Mouse (Mus musculus) kidney, postnatal 0 days (tissue): ENCODE data around the gene Gm37240. TPM values are rescaled to one million over a fixed set of nuclear protein-coding genes. Genes with fewer than 3 reads are reported as not detected.
A peak's percentile ranks its signal among the peaks of the same experiment; 100 is the strongest.

ENCODE experiments used
- ATAC-seq: fragments of 200-750 bp; cut with Nextera tagmentation; replicated peaks from 2 replicates; pipeline ENCODE4 v1.8.0; 2017; ENCODE audit warnings: low read depth, moderate number of reproducible peaks, moderate TSS enrichment, moderate library complexity; ENCODE audit not compliant: low FRiP score
- DNase-seq: peaks from one replicate; pipeline ENCODE4 v3.0.0-alpha.2; 2016; ENCODE audit warnings: low spot score
- H3K27ac ChIP-seq: fragments of 300-500 bp; sonication (generic); 2 replicates; pipeline ENCODE4 v1.5.1; 2014; ENCODE audit warnings: mild to moderate bottlenecking
- H3K27me3 ChIP-seq: fragments of 300-500 bp; sonication (generic); 2 replicates; pipeline ENCODE4 v1.6.1; 2014; ENCODE audit warnings: low read length, mixed read lengths; ENCODE audit not compliant: insufficient read depth
- H3K36me3 ChIP-seq: fragments of 300-500 bp; sonication (generic); 2 replicates; pipeline ENCODE4 v1.6.1; 2014; ENCODE audit warnings: low read length, mixed read lengths; ENCODE audit not compliant: insufficient read depth
- H3K4me1 ChIP-seq: fragments of 300-500 bp; sonication (generic); replicated peaks from 2 replicates; pipeline ENCODE4 v1.6.1; 2014; ENCODE audit warnings: antibody characterized with exemption, low read length, mixed read lengths; ENCODE audit not compliant: insufficient read depth
- H3K4me2 ChIP-seq: fragments of 300-500 bp; sonication (generic); 2 replicates; pipeline ENCODE4 v1.6.1; 2014; ENCODE audit warnings: mild to moderate bottlenecking, low read length, moderate library complexity, mixed read lengths
- H3K4me3 ChIP-seq: fragments of 300-500 bp; sonication (generic); replicated peaks from 2 replicates; pipeline ENCODE4 v1.5.1; 2014; ENCODE audit warnings: low read depth, low read length
- H3K9ac ChIP-seq: fragments of 300-500 bp; sonication (generic); 2 replicates; pipeline ENCODE4 v1.6.1; 2014; ENCODE audit warnings: low read depth, low read length
- H3K9me3 ChIP-seq: fragments of 300-500 bp; sonication (generic); replicated peaks from 2 replicates; pipeline ENCODE4 v1.6.1; 2016; ENCODE audit warnings: low read length, inconsistent platforms, mixed read lengths
- CTCF ChIP-seq: IDR thresholded peaks from 2 replicates; pipeline ENCODE4 v1.5.1; 2016; ENCODE audit warnings: antibody characterized with exemption, low read depth, mild to moderate bottlenecking, moderate library complexity
- WGBS: fragments of 180-500 bp; shearing (Covaris S2); extraction: QIAGEN DNeasy Blood & Tissue Kit; methylation state at CpG from one replicate; pipeline ENCODE4 v1.1.7; 2014; 5-methylcytosine and 5-hydroxymethylcytosine counted together
- polyA plus RNA-seq: library from polyadenylated mRNA; unstranded; fragments of >200 nt; fragmentation: Nextera tagmentation; extraction: Ambion mirVana; gene quantifications from 2 replicates; pipeline ENCODE4 v1.2.1, GENCODE M21; 2015

Gene Gm37240
- polyA plus RNA-seq, 1 experiment from 2014 or later, result 10.8 TPM

GRCm38 (mm10) chr3:85246131-85246530 is 641.2 kb downstream of the Gm37240 start:
- no peak overlapping the region for H3K4me3 ChIP-seq
- no peak overlapping the region for H3K4me2 ChIP-seq
- DNase-seq, result peak; percentile 50
- TF ChIP-seq CTCF, result no peak
- H3K27me3 ChIP-seq, result no peaks in the 10 kb centered on the region
- H3K9me3 ChIP-seq, result no peaks in the 10 kb centered on the region
- WGBS, result 34% methylated on average over 3 of the region's 3 CpGs
- H3K9ac ChIP-seq, result no peak overlapping the region
- no peak overlapping the region for H3K27ac ChIP-seq
- ATAC-seq, result no peak
- H3K4me1 ChIP-seq, result no peaks in the 10 kb centered on the region
- no peaks in the 10 kb centered on the region for H3K36me3 ChIP-seq

DNA sequence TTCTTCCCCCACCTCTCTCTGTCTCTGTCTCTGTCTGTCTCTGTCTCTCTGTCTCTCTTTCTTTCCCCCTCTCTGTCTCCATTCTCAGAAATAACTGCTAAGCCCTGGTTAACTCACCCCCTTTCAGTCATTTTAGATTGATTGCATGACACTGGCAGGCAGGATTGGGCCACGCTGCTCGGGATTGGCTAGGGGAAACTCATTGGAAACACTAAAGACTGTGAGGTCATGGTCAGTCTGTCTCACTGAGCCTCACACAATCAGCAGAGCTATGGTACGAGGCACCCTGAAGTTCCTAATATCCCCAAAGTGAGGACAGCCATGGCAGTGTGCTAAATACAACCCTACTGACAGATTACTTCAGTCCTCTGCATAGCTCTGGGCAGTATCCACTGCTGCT is 650.8 kb downstream of the Gm37240 start:
- H3K9ac ChIP-seq, result no peak overlapping the region
- no peak overlapping the region for H3K4me3 ChIP-seq
- H3K27ac ChIP-seq, result no peak overlapping the region
- H3K27me3 ChIP-seq, result no peaks in the 10 kb centered on the region
- no peak for TF ChIP-seq CTCF
- no peak for ATAC-seq
- no peaks in the 10 kb centered on the region for H3K36me3 ChIP-seq
- H3K9me3 ChIP-seq, result no peaks in the 10 kb centered on the region
- H3K4me2 ChIP-seq, result no peak overlapping the region
- H3K4me1 ChIP-seq, result no peaks in the 10 kb centered on the region
- DNase-seq, result no peak
- 77% methylated on average over 3 of the region's 3 CpGs for WGBS

DNA sequence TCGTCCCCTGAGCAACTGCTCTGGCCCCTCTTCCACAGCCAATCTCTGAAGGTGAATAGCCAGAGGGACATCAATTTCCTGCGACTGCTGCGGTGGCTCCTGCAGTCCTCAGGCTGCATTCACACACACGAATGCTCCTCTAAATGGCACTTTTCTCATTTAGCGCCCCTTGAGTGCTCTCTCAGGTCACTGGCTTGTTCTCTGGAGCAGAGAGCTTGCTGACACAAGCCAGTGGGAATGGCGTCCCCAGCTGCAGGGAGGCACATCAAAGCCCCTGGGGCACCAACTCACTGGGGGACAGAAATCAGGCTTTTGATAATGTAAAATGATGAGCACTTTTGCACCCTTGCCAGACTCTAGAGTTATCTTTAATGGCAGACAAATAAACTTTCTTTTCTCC is 654.5 kb downstream of the Gm37240 start:
- Histone ChIP-seq H3K36me3 (no peaks in the 10 kb centered on the region), H3K27me3 (no peaks in the 10 kb centered on the region), H3K9ac (no peak overlapping the region), H3K4me2 (no peak overlapping the region), H3K27ac (no peak overlapping the region), H3K4me1 (no peaks in the 10 kb centered on the region), H3K9me3 (no peaks in the 10 kb centered on the region), H3K4me3 (no peak overlapping the region)
- 18% methylated on average over 6 of the region's 6 CpGs for WGBS
- ATAC-seq (no peak), DNase-seq (peak; percentile 35)
- no peak for TF ChIP-seq CTCF

DNA sequence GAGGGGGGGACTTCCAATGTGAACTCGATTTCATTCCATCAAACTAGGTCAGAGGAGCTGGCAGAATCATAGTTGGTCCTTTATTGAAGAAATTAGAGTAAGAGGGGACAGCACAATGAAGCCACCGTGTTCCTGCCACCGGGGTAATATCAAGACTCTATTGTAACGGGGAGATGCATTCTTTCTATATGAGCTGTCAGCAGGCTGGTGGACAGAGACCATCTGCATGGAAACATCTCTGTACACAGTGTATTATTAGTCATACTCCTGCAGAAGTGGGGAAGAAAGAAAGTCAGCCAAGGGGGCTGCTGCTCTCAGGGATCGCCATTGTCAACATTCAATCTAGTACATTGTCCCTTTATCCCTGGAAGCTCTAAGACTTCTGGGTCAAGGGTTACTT is 665.3 kb downstream of the Gm37240 start:
- Histone ChIP-seq H3K4me3 (no peak overlapping the region), H3K27me3 (no peaks in the 10 kb centered on the region), H3K9me3 (no peaks in the 10 kb centered on the region), H3K4me2 (no peak overlapping the region), H3K27ac (no peak overlapping the region), H3K9ac (no peak overlapping the region), H3K4me1 (no peaks in the 10 kb centered on the region), H3K36me3 (no peaks in the 10 kb centered on the region)
- ATAC-seq, result no peak
- DNase-seq, result peak; percentile 14
- TF ChIP-seq CTCF, result no peak
- 71% methylated on average over 5 of the region's 5 CpGs for WGBS

DNA sequence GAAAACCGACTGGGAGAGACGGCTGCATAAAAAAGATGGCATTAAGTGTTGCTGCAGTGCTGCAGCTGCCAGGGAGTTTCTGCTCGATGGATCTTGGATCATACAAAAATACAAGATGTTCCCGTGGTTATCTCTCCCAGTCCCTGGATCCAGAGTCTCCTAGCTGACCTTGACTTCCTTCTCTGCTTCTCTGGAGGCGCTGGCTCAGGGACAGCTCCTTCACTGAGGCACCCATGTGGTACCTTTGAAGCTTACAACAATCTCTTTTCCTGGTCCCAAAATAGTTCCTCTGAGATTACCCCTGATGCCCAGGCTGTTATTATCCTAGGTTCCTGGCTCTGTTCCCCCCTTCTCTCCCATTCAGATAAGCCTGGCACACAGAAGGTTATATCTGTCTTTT is 672.4 kb downstream of the Gm37240 start:
- Histone ChIP-seq H3K4me2 (no peak overlapping the region), H3K36me3 (no peaks in the 10 kb centered on the region), H3K27me3 (no peaks in the 10 kb centered on the region), H3K4me1 (no peaks in the 10 kb centered on the region; the same call in 1 of the 2 replicates), H3K27ac (no peak overlapping the region), H3K9ac (no peak overlapping the region), H3K9me3 (no peaks in the 10 kb centered on the region), H3K4me3 (no peak overlapping the region)
- ATAC-seq, result no peak
- DNase-seq, result no peak
- 72% methylated on average over 5 of the region's 5 CpGs for WGBS
- no peak for TF ChIP-seq CTCF

- no peak for TF ChIP-seq CTCF
- H3K4me2 ChIP-seq, result no peak overlapping the region
- no peak overlapping the region for H3K9ac ChIP-seq
- no peaks in the 10 kb centered on the region for H3K27me3 ChIP-seq
- H3K9me3 ChIP-seq, result no peaks in the 10 kb centered on the region
- ATAC-seq, result no peak
- no peaks in the 10 kb centered on the region for H3K36me3 ChIP-seq
- H3K4me1 ChIP-seq, result no peaks in the 10 kb centered on the region; the same call in 1 of the 2 replicates
- no peak overlapping the region for H3K27ac ChIP-seq
- DNase-seq, result no peak
- WGBS, result 55% methylated on average over 9 of the region's 9 CpGs
- H3K4me3 ChIP-seq, result no peak overlapping the region
Measured at GRCm38 (mm10) chr3:85212751-85213350, 674.5 kb downstream of the Gm37240 start.
